Mouse (Mus musculus): ENCODE data around the gene Nfic. TPM values are rescaled to one million over a fixed set of nuclear protein-coding genes. Genes with fewer than 3 reads are reported as not detected.

The Nfic gene
- total RNA-seq, 2 experiments from 2014 or later: 133 TPM

- intact Hi-C loops (cut with DNase I): loop anchor here (2.0 kb wide), 1 partner anchor 18 kb away; no protein-coding TSS in a partner anchor
- no peak for DNase-seq
Observed at GRCm38 (mm10) chr10:81376561-81377361, 78.7 kb downstream of the Nfic start.

- intact Hi-C loops (cut with DNase I): no loop called here
- no peak for DNase-seq
Observed at GRCm38 (mm10) chr10:81375322-81375721, 80.1 kb downstream of the Nfic start.

- no peak for DNase-seq
- intact Hi-C loops (cut with DNase I): no loop called here
Observed at GRCm38 (mm10) chr10:81367207-81367495, 88.3 kb downstream of the Nfic start.

- intact Hi-C loops (cut with DNase I): no loop called here
- DNase-seq: no peak
Observed at GRCm38 (mm10) chr10:81366477-81367206, 88.8 kb downstream of the Nfic start.

GRCm38 (mm10) chr10:81365672-81366476 is 89.6 kb downstream of the Nfic start, which contains the start of gene 4930404N11Rik:
TSS of gene 4930404N11Rik (minus strand) at chr10:81365816.
- DNase-seq: no peak
- intact Hi-C loops (cut with DNase I): no loop called here

- intact Hi-C loops (cut with DNase I): no loop called here
- no peak for DNase-seq
Observed at GRCm38 (mm10) chr10:81365073-81365472, 90.4 kb downstream of the Nfic start.

GRCm38 (mm10) chr10:81364666-81365065 is 90.8 kb downstream of the Nfic start:
- DNase-seq: peak; percentile 58 to 61
- intact Hi-C loops (cut with DNase I): no loop called here

GRCm38 (mm10) chr10:81363436-81364346 is 91.7 kb downstream of the Nfic start:
- DNase-seq: peak; percentile 46 to 70
- intact Hi-C loops (cut with DNase I): no loop called here

GRCm38 (mm10) chr10:81362336-81362949 is 93.0 kb downstream of the Nfic start:
- no peak for DNase-seq
- intact Hi-C loops (cut with DNase I): no loop called here

- intact Hi-C loops (cut with DNase I): no loop called here
- DNase-seq: no peak
Observed at GRCm38 (mm10) chr10:81360721-81361120, 94.7 kb downstream of the Nfic start.

- no peak for DNase-seq
- intact Hi-C loops (cut with DNase I): loop anchor here (2.0 kb wide), 1 partner anchor 18 kb away; no protein-coding TSS in a partner anchor
Observed at GRCm38 (mm10) chr10:81358841-81359240, 96.6 kb downstream of the Nfic start.

- intact Hi-C loops (cut with DNase I): loop anchor here (2.0 kb wide), 1 partner anchor 19 kb away; no protein-coding TSS in a partner anchor
- no peak for DNase-seq
Observed at GRCm38 (mm10) chr10:81358209-81358608, 97.2 kb downstream of the Nfic start.

GRCm38 (mm10) chr10:81356991-81357844 is 98.2 kb downstream of the Nfic start, which contains the start of gene Mfsd12:
TSS of gene Mfsd12 (plus strand) at chr10:81357491.
- intact Hi-C loops (cut with DNase I): no loop called here
- DNase-seq: peak; percentile 96

- no peak for DNase-seq
- intact Hi-C loops (cut with DNase I): no loop called here
Observed at GRCm38 (mm10) chr10:81356352-81356990, 99.0 kb downstream of the Nfic start.

GRCm38 (mm10) chr10:81355533-81355932 is 99.9 kb downstream of the Nfic start:
- intact Hi-C loops (cut with DNase I): no loop called here

GRCm38 (mm10) chr10:81354738-81355477 is 100.5 kb downstream of the Nfic start:
- intact Hi-C loops (cut with DNase I): no loop called here
- DNase-seq: no peak

More at GRCm38 (mm10) chr10:81355533-81355932, 99.9 kb downstream of the Nfic start:
- no peak for DNase-seq

GRCm38 (mm10) chr10:81351678-81352291 is 103.7 kb downstream of the Nfic start:
- DNase-seq: no peak
- intact Hi-C loops (cut with DNase I): no loop called here

All from heart, postnatal 14 days (tissue).